Mouse (Mus musculus) adrenal gland, postnatal 36 days (tissue): Measurements from ENCODE around the gene Dgki. TPM values are rescaled to one million over a fixed set of nuclear protein-coding genes. Genes with fewer than 3 reads are reported as not detected.
A peak's percentile ranks its signal among the peaks of the same experiment; 100 is the strongest.

ENCODE experiments used
- DNase-seq, 2 experiments: peaks; one replicate each; pipeline ENCODE4 v3.0.0; 2021; ENCODE audit warnings: mixed read lengths in 1 of 2
- total RNA-seq, 2 experiments: library from RNA; stranded (reverse); gene quantifications; 2 replicates each; pipeline ENCODE4 v1.2.3; 2021

Dgki gene
- total RNA-seq, 2 experiments from 2014 or later, result 1.4 to 2.6 TPM

GRCm38 (mm10) chr6:37064214-37064830 lies 235.7 kb downstream of the Dgki start:
- no peak for DNase-seq

DNA sequence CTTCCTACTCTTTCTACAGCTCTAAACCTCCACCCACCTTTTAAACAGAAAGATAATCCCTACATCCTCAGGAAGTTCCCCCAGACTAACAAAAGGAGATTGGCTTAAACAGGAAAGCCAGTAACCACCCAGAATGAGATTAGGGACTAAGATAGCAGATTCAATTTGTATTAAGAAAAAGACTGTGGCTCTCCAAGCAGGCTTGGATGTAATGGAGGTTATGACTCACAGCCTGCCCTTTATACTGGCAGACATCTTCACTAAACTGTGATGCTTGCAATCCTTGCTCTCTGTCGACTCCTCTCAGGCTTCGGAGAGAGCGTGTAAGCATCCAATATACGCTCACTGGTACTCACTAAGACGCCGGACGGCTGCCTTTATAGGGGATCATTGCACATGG lies 236.7 kb downstream of the Dgki start:
- peak in 1 of 2 experiments; percentile 11 for DNase-seq

GRCm38 (mm10) chr6:37060114-37060513 lies 239.9 kb downstream of the Dgki start:
- no peak for DNase-seq

- no peak for DNase-seq
Observed at GRCm38 (mm10) chr6:37057957-37058356, 242.0 kb downstream of the Dgki start.

DNA sequence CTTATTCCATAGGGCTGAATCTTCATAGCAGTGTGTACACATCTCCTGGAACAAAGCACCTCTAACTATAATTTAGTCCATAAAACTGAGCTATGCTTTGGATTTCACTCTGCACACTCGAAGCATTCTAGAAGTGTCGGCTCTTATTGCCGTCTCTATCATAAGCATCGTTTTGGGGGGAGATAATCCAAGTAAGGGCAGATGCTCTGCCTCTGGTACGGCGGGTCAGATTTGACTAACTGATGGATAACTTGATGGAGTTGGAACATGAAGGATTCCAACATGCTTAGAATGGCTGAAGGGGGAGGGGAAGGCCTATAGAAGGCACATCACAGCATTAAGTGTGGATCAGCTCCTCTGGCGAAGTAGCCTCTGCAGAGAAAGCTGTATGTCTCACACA lies 242.4 kb downstream of the Dgki start:
- no peak for DNase-seq

- DNase-seq, result no peak
Observed at GRCm38 (mm10) chr6:37055634-37056033, 244.3 kb downstream of the Dgki start.

DNA sequence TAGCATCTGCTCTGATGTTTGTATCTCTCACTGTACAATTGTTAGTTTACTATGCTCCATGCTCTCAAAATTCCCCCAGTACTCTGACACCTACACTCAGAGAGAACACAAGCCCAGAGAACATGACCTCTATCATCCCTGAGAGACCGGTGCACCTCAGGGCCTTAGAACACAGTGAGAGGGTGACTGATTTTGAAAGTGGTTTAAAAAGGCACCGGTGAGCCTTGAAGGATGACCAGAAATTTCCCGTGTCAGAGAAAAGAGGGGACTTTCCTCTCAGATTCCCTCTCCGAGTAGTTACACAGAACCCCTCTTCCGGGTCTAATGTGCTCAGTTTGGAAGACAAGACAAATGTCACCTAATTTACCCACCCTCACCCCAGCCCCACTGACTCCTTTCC lies 244.9 kb downstream of the Dgki start:
- no peak for DNase-seq

DNA sequence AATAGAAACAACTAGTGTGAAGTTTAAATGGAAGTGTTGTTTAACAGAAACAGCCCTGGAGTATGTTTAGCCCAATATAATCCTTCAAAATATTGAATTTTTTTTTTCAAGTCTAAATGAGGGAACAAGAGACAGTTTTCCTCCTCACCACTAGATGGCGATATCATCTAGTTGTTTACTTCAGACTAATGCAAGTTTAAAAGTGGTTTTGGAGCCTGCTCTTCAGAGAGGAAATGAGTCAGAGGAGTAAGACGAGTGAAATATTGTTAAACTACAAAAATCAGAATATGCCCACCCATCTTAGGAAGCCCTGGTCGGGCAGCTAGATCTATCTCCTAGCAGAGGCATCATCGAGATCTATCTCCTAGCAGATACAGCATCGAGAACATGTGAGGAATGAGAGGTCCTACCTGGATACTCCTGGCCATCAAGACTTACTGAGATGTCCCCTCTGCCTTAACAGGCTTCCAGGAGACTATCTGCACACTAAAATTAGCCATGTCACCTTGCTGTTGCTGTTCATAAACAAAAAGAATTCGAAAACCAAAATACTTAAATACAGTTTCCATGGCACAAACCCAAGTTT lies 245.5 kb downstream of the Dgki start:
- peak in 1 of 2 experiments; percentile 18 for DNase-seq

GRCm38 (mm10) chr6:37053411-37053810 lies 246.6 kb downstream of the Dgki start:
- DNase-seq, result peak; percentile 48 to 52

GRCm38 (mm10) chr6:37051652-37052051 lies 248.3 kb downstream of the Dgki start:
- no peak for DNase-seq

GRCm38 (mm10) chr6:37051150-37051549 lies 248.8 kb downstream of the Dgki start:
- no peak for DNase-seq

- DNase-seq, result no peak
Observed at GRCm38 (mm10) chr6:37047611-37048129, 252.3 kb downstream of the Dgki start.

DNA sequence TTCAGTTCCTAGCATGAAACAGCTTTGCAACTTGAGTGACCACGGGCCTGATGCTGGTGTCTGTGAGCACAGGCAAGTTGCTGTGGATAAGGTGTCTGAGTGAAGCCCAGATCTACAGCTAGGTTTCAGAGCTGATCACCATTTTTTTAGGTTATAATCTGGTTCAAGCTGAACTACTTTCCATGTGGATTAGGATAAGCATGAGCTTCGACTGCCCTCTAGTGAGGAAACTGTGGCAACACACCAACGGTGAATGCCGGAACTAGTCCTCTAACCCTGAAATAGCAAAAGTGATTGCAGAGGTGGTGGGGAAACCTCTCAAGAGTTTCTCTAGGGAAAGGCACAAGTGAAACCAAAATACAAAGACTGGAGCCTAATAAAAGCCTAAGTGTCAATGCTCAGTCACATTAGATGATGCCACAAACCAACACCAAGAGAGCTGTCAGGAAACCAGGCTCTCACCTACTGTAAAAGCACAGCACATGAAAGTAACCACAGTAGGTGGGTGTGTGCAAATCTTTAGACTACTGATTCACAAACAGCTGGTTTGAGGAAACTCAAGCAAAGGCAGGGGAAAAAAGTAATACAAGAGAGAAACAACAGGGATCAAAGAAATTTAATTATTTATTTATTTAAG lies 253.7 kb downstream of the Dgki start:
- DNase-seq, result peak; percentile 61 to 62

GRCm38 (mm10) chr6:37044796-37045195 lies 255.2 kb downstream of the Dgki start:
- no peak for DNase-seq

- no peak for DNase-seq
Observed at GRCm38 (mm10) chr6:37038444-37038843, 261.5 kb downstream of the Dgki start.

- DNase-seq, result peak in 1 of 2 experiments; percentile 35
Observed at GRCm38 (mm10) chr6:37037115-37037908, 262.7 kb downstream of the Dgki start.

DNA sequence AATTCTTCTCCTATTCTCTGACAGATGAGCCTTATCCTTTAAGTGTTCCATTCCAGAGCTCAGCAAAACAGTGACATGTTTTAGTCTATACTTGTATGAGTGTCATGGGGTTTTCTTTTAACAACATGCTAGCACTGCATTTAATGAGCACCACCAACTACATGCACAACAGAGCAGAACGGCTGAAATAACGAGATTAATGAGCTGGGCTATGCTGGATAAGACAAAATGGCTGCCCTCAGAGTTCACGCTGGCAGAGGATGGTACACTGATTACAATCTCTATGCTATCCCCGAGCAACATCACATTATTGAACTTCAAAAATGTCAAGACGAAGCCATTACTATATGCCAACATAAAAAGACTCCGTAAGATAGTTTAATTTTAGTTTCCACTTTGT lies 264.3 kb downstream of the Dgki start:
- DNase-seq, result no peak

DNA sequence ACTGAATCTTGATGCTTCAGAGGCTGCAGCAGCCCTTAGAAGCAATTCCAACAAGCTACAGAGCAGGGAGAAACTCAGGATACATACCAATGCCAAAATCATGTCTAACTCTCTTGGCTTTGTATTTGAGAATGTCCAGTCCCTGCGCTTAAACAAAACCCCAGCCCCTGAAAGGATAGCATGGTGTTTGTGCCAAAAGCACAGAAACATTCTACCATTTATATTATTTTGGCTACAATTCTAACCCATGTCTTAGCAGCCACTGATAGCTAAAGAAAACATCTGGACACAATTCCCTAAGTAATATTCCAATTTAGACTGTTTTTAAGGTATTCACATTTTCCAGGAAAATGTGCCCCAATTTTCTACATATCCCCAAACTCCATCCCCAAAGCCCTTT lies 269.0 kb downstream of the Dgki start:
- no peak for DNase-seq

DNA sequence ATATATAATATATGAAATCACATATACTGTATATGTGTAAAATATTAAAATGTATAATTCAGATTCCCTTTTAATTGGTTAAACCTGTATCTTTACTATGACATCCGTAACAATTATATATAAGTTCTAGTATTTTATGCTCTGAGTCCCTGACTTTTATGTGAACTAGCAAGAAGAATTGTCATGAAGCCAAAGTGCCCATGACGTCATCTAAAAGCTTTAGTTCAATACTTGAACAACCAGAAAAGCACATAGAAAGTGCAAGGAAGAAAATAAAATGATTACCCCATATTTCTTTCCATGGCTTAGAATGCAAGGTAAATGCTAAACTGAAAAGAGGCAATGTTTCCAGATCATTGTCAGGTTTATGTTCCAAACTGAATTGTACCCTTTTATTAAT lies 269.6 kb downstream of the Dgki start:
- no peak for DNase-seq

DNA sequence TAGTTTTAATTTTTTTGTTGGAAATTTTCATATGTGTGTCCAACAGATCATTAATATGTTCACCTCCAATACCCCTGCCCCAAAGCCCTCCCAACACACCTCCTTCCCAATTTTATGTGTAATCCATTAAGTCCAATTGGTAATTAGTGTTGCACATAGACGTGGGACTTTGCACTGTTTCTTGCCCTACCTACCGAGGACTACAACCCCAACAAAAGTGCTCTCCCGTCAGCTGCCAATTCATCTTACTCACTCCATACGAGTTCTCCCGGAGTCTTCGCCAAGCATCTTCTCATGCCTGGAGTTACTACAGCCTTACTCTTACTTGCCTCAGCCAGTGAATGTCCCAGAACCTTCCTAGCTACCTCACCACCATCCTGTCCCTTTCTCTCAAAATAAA lies 271.1 kb downstream of the Dgki start:
- no peak for DNase-seq

GRCm38 (mm10) chr6:37028300-37028699 lies 271.7 kb downstream of the Dgki start:
- no peak for DNase-seq

DNA sequence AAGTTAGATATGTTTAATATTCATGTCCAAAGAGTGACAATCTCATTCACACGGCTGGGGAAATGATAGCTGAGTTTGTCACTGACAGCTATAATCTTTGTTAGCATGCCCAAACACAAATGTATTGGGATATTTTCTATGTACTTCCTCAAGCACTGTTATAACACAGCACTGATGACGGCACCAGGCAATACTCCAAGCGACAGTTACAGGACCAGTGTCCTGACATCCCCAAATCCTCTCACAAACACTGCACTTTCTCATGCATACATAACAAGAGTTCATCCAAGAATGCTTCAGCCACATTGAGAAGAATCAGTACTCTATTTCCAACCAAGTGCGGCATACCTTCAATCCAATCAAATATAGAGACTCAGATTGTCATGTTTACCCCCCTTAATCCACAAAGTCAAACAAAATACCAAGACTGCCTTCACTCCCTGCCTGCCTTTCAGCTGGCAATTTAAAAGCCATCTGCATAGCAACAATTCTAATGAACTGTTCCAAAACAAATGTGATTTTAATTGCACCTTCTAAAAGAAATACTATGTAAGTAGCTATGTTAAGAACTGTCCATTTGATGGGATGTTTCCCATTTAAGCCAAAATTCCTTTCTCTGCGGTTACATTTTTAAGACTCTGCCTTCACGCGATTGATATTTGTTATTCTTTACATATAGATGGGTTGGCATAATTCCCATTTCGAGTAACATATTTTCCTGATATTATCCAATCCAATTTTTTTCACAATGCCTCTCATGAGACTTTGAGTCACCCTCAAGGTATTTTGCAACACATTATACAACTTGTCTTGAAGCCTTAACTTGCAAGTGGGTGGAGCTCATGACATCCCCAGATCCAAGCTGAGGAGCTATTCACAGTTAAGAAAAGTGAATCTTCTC lies 273.4 kb downstream of the Dgki start:
- DNase-seq, result no peak
